Mouse (Mus musculus) adrenal gland, adult 18-20 months (tissue): ENCODE results near the gene Hsp90b1. TPM values are rescaled to one million over a fixed set of nuclear protein-coding genes. Genes with fewer than 3 reads are reported as not detected.
"Not testable (repeated sequence)": the region's sequence is repeated elsewhere in the genome, so short reads cannot be mapped to it uniquely, and the experiment has no call there.

Source experiments
- DNase-seq, 2 experiments: peaks; one replicate each; pipeline ENCODE4 v3.0.0; 2021 to 2022; ENCODE audit warnings: low spot score in 2 of 2
- long read RNA-seq, 2 experiments: library from polyadenylated mRNA; stranded (forward); transcript quantifications; one replicate each; pipeline ENCODE4 v2.0.0; 2021
- total RNA-seq, 2 experiments: library from RNA; stranded (reverse); gene quantifications; 1 replicate in 1 of 2; 2 replicates in 1 of 2; pipeline ENCODE4 v1.2.3; 2021

The Hsp90b1 gene
- total RNA-seq: 100 to 1,000 TPM; 593 to 704 TPM
- long read RNA-seq, experiment 1, transcript Hsp90b1-201 (18 exons, 2,825 nt): major isoform, 350 of 389 reads
- long read RNA-seq, experiment 1, partial matches to known transcripts: 22 of 389 reads
- long read RNA-seq, experiment 1, other reads (novel, unspliced or antisense): 17 of 389 reads
- long read RNA-seq, experiment 2, transcript Hsp90b1-201 (18 exons, 2,825 nt): major isoform, 359 of 656 reads
- long read RNA-seq, experiment 2, partial matches to known transcripts: 271 of 656 reads
- long read RNA-seq, experiment 2, other reads (novel, unspliced or antisense): 26 of 656 reads

DNA sequence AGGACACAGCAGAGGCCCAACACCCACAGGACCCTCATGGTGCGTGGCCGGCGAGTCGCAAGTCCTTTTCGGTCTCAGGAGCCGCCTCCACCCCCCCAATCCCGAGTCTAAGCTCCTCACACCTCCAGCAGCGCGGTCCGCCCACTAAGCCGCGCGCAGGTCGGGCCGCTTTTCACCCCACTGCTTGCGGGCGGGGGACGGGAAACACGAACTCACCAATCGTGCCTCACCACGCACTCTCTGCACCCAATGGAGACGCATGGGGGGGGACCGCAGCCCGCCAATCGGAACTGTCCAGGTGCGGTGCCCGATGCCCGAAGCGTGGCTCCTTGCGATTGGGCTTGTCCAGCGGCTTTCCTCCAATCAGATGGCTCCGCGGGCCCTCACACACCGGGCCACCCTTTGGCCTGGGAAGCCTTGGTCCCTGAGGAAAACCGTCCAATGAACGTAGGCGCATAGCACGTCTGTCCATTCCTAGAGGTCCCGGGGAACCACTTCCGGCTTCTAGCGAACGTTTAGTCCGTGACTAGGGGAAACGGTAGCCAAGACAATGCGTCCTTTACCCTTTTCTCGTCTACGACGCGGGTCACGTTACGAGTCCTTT lies at the start of gene Hsp90b1, which contains the start of gene Ttc41:
Gene Hsp90b1 (minus strand): TSS at position 192 of the 604 bp plus-strand sequence.
Gene Ttc41 (plus strand): TSS at position 494 of the 604 bp plus-strand sequence.
- peak; percentile 93 to 97 for DNase-seq

DNA sequence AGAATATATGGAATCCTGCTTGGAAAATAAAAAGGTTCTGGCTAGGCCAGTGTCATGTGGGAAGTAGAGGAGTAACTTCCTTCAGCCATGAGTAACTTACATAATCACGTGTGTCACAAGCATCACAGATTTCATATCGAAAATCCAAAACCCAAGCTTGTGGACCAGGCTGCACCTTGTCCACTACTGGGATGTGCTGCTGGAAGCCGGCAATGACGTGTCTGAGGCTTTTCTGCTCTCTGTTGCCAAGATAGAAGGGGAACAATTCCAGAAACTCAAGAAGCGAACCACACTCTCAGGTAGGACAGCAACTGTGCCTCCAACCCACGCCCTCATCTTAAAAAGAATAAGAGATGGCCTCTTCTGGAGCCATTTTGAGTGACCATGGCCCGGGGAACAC lies 39.0 kb upstream of the Hsp90b1 start:
- no peak for DNase-seq

DNA sequence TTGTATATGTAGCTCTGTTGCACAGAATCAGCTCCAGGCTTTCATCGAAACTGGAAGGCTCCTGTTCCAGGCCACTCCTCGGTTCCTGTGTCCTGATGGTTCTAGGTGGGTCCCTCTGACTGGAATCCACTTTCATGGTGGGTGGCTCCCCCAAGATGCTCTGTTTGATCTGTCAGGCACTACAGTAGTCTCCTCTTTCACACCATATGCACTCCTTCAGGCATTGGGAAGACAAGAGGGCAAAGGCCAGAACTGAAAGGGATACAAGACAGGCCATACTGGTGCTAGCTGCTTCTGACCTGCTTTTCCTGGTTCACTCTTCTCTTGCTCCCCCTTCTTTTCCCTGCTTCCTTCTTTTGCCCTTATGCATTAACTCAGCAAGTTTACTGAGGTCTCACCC lies 37.6 kb upstream of the Hsp90b1 start:
- no peak for DNase-seq

DNA sequence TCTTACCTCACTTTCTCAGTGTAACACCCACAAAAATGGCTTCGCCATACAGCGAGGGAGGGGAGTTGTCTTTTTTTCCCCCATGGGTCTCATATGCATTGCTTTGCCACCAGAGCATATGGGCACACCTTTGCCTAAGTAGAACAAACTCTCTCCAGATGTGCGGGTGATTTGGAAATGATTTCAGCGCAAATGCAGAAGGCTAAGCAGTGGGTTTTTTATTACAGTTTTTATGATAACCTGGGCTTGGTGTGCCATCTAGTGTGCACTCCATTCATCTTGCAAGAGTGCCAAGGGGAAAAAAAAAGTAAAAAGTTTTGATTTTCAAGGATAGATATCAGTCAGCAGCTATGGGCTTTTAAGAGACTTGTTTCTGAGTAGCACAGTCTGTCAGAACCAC lies 29.7 kb upstream of the Hsp90b1 start:
- no peak for DNase-seq

DNA sequence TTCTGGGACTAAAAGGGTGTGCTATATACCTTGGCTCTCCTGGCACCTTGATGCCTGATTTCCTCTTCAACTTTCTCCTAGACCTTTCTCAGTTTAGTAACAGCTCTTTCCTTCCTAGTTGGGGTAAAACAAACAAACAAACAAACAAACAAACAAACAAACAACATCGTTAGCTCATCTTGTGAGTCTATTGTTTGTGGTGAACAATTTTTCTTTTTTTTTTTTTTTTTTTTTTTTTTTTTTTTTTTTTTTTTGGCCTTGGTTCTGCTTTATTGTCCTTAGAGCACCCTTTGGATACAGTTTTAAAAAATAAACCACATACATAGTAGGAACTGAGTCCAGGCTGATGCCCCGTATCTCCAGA lies 26.2 kb upstream of the Hsp90b1 start:
- DNase-seq: no peak

DNA sequence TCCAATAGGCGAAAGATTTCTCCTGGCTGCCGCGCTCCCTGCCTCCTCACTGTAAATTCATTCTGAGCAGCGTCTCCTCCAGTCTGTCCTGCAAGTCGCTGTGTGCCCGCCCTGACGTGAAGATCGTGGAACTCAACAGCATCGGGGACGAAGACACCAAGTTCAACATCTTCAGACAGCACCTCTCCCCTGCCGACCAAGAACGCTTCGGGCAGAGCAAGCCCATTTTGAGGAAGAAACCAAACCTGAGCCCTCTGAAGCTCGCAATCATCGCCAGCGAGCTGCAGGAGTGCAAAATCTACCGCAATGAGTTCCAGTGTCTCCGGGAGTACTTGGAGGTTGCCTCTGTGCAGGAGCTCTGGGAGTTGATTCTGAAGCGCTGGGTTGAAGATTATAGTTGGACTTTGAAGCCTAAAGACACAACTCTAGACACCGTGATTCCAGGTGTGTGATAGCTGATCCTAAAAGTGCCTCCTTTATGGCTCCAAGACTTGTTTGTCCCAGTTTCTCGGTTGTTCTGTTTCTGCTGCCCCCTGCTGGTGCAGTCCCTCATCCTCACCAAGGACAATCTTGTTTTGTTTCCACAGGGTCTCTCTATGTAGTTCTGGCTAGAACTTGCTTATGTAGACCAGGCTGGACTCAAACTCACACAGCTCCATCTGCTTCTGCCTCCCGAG lies 25.7 kb upstream of the Hsp90b1 start:
- peak; percentile 79 to 88 for DNase-seq

DNA sequence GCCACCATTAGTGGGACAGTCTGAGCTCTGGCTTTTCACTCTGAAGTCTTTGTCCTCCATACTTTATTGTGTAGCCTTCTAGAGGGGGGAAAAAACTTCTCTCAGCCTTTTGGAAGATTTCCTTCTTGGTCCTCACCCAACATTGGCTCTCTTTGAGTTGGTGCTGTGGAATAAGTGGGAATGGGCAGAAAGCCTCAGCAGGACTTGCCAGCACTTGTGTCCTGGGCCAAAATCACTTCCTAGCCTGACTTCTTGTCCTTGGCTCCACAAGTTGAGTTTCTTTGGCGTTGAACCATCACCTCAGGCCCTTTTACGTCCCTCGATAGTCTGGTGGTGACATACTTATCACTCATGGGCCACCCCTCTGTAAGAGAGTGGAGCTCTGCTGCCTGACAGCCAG lies 22.9 kb upstream of the Hsp90b1 start:
- no peak for DNase-seq

DNA sequence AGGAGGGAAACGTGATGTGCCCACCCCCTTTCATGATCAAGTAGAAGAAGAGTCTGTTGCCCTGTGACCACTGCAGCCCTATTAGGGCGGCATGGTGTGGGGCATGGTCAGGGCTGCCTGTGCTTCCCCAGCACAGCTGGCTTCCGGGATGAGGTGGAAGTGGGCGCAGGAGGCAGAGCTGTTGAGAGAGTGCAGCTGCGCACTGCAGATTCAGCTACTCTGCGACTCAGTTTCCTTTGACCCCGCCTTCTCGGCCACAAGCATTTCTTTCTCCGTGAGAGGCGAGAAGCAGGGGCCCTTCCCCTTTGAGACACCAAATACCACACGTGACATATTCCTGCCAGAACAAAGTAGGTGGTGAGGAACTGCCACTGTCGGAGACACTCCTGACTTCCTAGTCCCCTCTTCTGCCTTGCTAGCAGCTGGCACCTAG lies 22.3 kb upstream of the Hsp90b1 start:
- no peak for DNase-seq

DNA sequence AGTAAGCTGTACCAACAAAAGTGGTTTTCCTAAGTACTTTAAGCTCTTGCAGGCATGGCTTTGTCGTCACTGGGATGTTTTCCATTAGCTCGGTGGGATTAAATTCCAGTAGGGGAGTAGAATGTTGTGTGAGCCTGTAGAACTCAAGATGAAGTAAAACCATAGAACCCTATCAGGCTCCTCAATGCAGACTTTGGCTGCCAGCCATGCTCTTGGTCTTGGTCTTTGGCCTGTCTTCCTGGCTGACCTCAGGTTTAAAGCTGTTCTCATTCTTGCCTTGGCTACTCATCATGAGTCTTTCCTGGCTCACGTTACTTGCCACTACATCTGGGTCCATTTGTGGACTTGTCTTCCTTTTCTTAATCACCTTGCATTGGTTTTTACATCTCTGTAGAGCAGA lies 6.8 kb upstream of the Hsp90b1 start:
- DNase-seq: no peak

DNA sequence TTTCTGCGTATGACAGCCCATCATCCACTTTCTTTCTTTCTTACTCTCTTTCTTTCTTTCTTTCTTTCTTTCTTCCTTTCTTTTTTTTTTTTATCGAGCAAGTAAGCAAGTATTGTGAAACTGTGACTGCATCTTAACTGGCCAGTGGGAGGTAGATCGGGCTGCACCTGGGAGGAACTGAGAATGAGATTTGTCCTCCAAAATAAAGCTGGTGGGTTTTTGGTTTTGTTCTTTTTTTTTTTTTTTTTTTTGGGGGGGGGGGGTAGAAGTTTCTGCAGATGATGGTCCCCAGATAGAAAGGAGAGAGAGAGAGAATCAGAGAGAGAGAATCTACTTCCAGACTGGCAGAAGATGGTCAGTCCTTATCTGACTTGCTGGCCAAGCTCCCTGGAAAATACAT lies 1.8 kb upstream of the Hsp90b1 start:
- no peak for DNase-seq

DNA sequence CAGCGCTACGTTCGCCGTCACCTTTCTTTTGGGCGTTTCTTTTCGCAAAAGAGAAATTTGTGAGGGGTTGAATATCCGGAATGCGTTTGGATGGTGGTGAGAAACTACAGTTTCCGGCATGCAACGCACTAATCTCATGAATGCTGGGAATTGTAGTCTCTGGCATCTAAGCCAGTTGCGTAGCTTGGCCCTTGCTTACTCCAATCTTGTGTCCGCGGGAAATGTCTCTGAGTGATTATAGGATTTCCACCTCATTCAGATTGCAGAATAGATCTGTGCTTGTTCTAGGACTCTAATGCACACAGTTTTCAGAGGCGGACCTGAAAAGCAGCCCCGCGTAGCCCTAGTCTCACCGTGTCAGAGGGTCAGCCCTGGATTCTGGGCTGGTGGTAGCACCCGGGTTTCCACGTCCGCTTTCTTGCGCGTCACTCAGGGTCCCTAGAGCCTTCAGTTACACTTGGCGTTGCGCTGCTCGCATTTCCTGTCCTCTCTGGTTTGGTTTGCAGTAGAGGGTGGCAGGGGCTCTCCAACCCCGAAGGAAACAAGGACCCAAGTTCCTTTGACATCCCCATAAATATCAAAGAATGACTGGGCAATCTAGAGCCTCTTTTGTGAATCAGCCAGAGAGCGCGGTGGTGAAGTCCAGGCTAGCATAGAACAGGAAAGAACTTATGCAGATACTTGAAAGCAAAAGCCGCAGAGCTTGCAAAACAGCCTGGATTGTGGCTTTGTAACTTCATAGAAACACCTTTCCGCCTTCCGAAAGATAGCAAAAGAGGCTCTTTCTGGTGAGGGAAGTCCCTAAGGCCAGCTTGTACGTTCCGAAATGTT lies 828 bp upstream of the Hsp90b1 start:
- peak; percentile 71 to 75 for DNase-seq

DNA sequence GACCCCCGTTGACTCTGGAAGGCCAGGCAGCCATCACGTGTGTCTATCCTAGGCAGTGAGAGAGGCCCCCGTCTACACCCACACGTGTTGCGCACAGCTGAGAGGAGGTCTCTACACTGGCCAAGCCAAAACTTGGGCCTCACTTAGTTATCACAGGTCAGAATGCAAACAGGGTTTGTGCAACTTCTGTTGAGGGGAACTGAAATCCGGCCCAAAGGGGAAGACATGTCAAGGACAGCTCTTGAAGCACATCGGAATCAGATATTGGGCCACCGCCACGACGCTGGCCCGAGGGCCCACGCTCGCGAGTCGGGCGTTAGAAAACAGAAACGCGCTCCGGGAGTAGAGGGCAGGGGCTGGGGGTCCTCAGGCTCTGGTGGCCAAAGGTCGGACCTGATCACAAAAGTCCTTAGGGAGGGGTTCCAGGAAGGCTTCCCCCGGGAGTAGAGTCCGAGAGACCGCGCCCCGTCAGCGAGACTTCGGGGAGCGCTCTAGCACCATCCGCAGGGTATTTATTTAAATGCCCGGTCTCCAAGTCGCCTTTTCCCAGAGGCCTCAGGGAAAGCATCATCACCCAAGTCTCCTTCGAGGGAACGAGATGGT lies 619 bp downstream of the Hsp90b1 start:
- peak; percentile 44 to 47 for DNase-seq

DNA sequence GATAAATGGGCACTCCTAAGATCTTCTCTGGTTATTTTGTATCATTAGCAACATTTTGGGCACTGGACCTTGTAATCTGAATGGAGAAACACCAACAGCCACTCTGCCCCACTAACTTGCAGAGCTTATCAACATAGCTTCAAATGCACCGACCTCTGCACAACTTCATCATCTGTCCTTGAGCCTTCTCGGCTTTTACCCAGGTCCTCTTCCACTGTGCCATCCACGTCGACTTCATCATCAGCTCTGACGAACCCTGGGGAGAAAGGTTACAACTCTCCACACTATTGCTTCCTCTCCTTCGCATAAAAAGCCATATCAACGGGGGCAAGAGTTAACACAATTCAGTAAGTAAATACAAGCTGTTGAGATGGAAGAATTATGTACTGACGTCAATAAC lies 1.2 kb downstream of the Hsp90b1 start:
- DNase-seq: peak in 1 of 2 experiments; percentile 23

DNA sequence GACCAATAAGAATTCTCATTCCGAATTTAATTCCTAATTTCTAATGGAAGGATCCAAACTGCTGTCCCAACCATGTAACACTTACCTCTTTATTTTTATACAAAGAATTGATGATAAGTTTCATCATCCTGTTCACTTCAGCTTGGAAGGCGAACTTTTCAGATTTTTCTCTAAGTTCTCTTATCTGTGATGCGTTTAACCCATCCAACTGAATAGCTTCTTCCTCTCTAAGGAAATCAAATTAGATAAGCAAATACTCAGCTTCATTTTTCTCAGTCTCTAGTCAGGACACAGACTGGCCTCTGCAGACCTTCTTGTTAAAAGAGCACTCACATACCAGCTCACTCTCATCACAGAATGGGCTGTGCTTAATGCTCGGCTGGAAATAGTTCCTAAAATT lies 1.9 kb downstream of the Hsp90b1 start:
- DNase-seq: no peak

DNA sequence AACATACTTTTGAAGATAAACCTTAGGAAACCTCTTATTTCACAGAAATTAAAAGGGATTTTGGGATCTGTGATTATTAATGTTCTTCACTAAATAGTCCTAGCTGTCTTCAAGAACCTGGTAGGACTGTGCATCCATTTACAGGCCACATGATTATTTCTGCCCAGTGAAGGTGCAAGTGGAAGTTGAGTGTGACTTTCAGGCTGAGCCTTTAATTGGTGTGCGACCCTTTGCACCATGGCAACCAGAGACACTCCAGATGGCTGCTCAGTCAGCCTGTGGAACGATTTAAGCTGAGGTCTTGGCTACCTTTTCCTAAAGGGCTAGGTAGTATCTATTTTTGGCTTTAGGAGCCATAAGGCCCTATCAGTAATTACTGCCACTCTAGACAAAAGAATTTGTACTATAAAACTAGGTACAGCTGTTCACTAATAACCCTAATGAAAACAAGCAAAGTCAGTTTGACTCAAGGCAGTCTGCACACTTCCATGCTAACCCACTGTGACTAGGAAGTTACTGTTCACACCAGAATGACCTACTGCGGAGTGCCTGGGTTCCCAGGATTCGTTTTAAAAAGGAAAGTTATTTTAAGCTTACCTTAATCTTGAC lies 2.9 kb downstream of the Hsp90b1 start:
- no peak for DNase-seq

DNA sequence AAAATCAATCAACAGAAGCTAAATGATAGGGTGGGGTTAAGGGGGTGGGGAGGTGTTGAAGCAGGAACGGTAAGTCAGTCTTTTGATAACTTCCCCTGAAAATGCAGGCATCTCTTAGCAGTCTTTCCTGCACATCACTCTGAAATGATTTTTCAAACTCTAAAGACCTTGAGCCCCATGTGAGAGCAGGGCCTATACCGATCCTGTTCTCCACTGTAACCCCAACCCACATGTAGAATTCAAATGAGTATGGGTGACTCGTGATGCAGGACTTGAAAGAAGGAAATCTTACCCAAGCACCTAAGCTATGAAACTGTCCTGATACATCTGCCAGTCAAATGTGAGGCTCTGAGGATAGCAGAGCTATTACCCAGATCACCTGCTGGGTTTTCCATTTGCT lies 4.3 kb downstream of the Hsp90b1 start:
- no peak for DNase-seq

DNA sequence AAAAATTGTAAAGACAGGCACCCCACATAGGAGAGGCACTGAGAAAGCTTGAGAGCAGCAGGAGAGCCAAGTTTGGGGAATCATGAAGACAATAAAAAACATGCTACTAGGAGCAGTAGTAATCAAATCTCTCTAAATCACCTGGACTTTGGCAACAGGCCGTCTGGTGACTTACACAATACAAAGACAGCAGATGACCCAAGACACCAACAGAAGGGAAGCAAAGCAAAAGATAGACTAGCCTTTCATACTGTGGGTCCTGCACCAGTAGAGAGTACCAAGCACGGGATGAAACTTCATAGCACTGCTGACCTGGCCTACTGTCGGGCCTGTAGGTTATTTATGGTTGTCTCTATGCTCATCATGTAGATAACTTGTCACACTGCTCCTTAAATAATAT lies 5.1 kb downstream of the Hsp90b1 start:
- DNase-seq: no peak

DNA sequence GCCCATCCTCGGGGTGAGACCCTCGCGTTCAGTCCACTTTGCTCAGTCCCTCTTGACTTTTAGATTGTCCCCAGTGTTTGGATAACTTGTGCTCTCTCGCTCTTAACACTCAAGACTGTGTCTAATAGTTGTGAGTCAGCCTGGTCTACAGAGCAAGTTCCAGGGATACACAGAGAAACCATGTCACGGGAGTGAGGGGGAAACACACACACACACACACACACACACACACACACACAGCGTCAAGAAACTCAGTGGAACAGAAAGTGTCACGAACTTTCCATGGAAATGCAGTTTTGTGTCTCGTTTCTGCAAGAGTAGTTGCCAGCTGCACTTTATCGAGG lies 19.3 kb downstream of the Hsp90b1 start:
- DNase-seq: not testable (repeated sequence)

DNA sequence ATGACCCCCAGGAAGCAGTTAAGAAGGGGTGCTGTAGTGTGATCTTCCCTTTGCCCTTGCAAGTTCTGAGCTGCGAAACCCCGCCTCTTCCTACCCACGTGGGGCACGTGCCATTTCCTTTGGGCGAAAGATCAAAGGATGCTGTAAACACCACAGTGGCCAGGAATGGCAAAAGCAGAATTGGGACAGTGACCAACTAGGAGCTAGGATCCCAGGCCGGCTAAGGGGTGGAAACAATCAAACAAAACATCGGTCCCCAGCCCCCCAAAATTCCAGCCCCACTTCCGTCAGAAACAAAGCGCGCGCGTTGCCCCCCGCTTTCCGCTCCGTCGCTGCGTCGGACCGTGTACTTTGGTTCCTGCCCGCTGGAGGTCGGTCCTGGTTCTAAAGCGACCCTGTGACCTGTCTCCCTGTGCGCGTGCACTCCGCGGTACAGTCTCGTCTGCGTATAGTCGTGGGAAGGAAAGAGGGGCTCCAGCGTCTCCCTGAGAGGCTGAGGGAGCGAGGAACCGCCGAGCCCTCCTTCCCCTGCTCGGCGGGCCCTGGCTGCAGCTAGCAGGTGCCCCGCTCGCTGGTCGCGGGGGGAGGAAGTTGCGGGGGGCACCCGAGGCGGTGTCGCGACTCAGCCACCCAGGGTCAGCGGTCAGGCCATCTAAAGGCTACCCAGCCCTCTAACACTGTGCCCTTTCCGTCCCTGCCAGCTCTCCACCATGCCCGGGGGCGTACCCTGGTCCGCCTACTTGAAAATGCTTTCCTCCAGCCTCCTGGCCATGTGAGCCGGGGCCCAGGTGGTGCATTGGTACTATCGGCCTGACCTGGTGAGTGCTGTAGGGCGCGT lies 19.9 kb downstream of the Hsp90b1 start:
- peak; percentile 76 to 78 for DNase-seq

DNA sequence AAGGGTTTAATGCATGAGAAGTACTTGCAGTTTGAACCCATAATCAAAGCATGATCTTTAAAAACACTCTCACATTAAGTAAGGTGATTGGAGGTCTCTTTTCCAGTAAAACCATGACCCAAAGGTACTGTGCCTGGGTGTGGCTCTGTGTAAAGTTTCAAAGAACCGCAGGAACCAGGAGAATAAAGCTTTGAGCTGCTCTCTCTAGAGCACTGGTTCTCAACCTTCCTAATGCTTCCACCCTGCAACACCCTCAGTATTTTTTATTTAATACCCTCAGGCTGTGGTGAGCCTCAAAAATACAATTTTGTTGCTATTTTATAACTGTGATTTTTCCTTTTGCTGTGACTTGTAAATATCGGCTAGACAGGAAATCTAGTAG lies 20.5 kb downstream of the Hsp90b1 start:
- not testable (repeated sequence) for DNase-seq
